Mouse (Mus musculus): ENCODE measurements around the gene Pdia5. TPM values are rescaled to one million over a fixed set of nuclear protein-coding genes. Genes with fewer than 3 reads are reported as not detected.

Pdia5 gene
- polyA plus RNA-seq, 1 experiment from 2014 or later, result 10.4 TPM

- 84% methylated on average over 8 of the region's 8 CpGs for WGBS
- Histone ChIP-seq H3K4me1 (no peaks in the 10 kb centered on the region), H3K27ac (no peak overlapping the region), H3K27me3 (no peaks in the 10 kb centered on the region), H3K4me3 (no peak overlapping the region), H3K36me3 (ENCODE audit: poor library complexity, severe bottlenecking) (no peaks in the 10 kb centered on the region), H3K9me3 (replicated peaks) (no peaks in the 10 kb centered on the region), H3K9ac (no peak overlapping the region), H3K4me2 (no peak overlapping the region)
- no peak for ATAC-seq
Observed at GRCm38 (mm10) chr16:35504266-35504665, 13.6 kb upstream of the Pdia5 start.

- Histone ChIP-seq H3K27me3 (no peaks in the 10 kb centered on the region), H3K4me2 (no peak overlapping the region), H3K4me1 (no peaks in the 10 kb centered on the region), H3K4me3 (no peak overlapping the region), H3K9me3 (replicated peaks) (no peaks in the 10 kb centered on the region), H3K27ac (no peak overlapping the region), H3K9ac (no peak overlapping the region), H3K36me3 (ENCODE audit: poor library complexity, severe bottlenecking) (no peaks in the 10 kb centered on the region)
- no peak for ATAC-seq
- 87% methylated on average over 11 of the region's 11 CpGs for WGBS
Observed at GRCm38 (mm10) chr16:35502456-35502855, 11.8 kb upstream of the Pdia5 start.

GRCm38 (mm10) chr16:35501106-35501760 lies 10.6 kb upstream of the Pdia5 start:
- H3K4me3 ChIP-seq, result no peak overlapping the region
- no peak overlapping the region for H3K27ac ChIP-seq
- no peak overlapping the region for H3K9ac ChIP-seq
- H3K36me3 ChIP-seq (ENCODE audit: poor library complexity, severe bottlenecking), result no peaks in the 10 kb centered on the region
- H3K4me2 ChIP-seq, result no peak overlapping the region
- H3K27me3 ChIP-seq, result no peaks in the 10 kb centered on the region
- H3K4me1 ChIP-seq, result no peaks in the 10 kb centered on the region
- no peaks in the 10 kb centered on the region for H3K9me3 ChIP-seq (replicated peaks)
- 82% methylated on average over 4 of the region's 4 CpGs for WGBS
- no peak for ATAC-seq

GRCm38 (mm10) chr16:35500342-35500741 lies 9.7 kb upstream of the Pdia5 start:
- ATAC-seq, result no peak
- no peaks in the 10 kb centered on the region for H3K4me1 ChIP-seq
- H3K27me3 ChIP-seq, result no peaks in the 10 kb centered on the region
- no peaks in the 10 kb centered on the region for H3K9me3 ChIP-seq (replicated peaks)
- no peaks in the 10 kb centered on the region for H3K36me3 ChIP-seq (ENCODE audit: poor library complexity, severe bottlenecking)
- H3K9ac ChIP-seq, result no peak overlapping the region
- H3K4me2 ChIP-seq, result no peak overlapping the region
- 81% methylated on average over 3 of the region's 3 CpGs for WGBS
- H3K4me3 ChIP-seq, result no peak overlapping the region
- H3K27ac ChIP-seq, result no peak overlapping the region

DNA sequence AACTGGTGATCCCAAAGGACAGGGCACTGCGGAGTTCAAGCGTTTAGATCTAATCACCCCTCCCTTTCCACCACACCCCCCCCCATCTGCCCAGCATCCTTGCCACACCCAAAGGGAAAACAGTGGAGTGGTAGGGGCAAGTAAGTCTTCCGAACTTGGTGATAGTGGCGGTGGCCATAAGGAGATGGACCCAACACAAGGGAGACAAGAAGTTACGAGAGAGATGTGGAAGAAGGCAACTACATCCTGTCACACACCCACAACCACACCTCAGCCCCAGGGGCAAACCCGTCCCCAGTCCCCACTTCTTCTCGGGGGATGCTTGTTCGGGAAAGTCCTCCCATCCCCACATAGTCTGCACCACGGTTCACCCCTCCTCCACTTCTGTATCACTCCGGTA lies 880 bp downstream of the Pdia5 start:
- peak overlapping the region; percentile 99 for H3K4me2 ChIP-seq
- 10% methylated on average over 10 of the region's 10 CpGs for WGBS
- peak overlapping the region; percentile 71 for H3K4me3 ChIP-seq
- no peak overlapping the region for H3K27ac ChIP-seq
- ATAC-seq, result no peak; the same call in 1 of the 2 replicates
- no peaks in the 10 kb centered on the region; the same call in 1 of the 2 replicates for H3K27me3 ChIP-seq
- H3K9ac ChIP-seq, result peak overlapping the region; percentile 74
- no peaks in the 10 kb centered on the region for H3K36me3 ChIP-seq (ENCODE audit: poor library complexity, severe bottlenecking)
- H3K9me3 ChIP-seq (replicated peaks), result no peaks in the 10 kb centered on the region
- peaks cover 14% of the 10 kb centered on the region for H3K4me1 ChIP-seq

DNA sequence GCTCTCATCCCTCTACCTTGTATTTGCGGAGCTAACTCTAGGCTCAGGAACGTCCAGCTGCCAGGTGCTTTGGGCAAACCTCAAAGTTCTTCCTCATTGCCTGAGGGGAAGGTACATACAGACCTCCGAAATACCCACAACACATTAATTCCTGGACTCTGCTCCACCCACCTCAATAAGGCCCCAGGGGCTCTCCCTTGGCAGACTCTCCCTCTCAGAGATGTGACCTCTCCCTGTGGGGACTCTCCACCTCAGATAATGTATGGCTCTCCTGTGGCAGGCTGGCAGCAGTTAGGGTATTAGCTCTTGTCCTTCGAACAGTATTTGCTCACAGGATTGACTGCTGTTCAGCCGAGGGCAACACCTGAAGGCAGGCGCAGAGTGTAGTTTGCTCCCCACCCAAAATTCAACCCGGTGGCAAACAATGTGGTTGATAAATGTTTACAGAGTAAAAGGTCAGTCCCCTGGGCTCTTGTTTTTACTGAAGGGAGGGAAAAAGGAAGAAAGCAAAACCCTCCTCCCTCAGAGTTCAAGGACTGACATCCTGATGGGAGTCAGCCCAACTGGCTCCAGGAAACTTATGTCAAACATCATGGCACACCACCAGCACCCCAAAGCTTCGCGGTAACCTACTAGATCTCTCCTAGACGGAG lies 1.5 kb downstream of the Pdia5 start:
- Histone ChIP-seq H3K36me3 (ENCODE audit: poor library complexity, severe bottlenecking) (no peaks in the 10 kb centered on the region), H3K4me3 (no peak overlapping the region), H3K27ac (no peak overlapping the region), H3K4me1 (peaks cover 20% of the 10 kb centered on the region), H3K9ac (0 out of 2 replicates have a peak overlapping the region, but pooled peaks have one; percentile 74), H3K27me3 (no peaks in the 10 kb centered on the region; the same call in 1 of the 2 replicates), H3K4me2 (peak overlapping the region; percentile 99), H3K9me3 (replicated peaks) (no peaks in the 10 kb centered on the region)
- 61% methylated on average over 10 of the region's 10 CpGs for WGBS
- no peak for ATAC-seq

GRCm38 (mm10) chr16:35487776-35488175 lies 2.9 kb downstream of the Pdia5 start:
- Histone ChIP-seq H3K9me3 (replicated peaks) (no peaks in the 10 kb centered on the region), H3K9ac (no peak overlapping the region), H3K27ac (no peak overlapping the region), H3K4me3 (no peak overlapping the region), H3K4me2 (no peak overlapping the region), H3K27me3 (no peaks in the 10 kb centered on the region; the same call in 1 of the 2 replicates), H3K36me3 (ENCODE audit: poor library complexity, severe bottlenecking) (no peaks in the 10 kb centered on the region), H3K4me1 (peaks cover 29% of the 10 kb centered on the region)
- 69% methylated on average over 4 of the region's 4 CpGs for WGBS
- ATAC-seq, result no peak

- no peak overlapping the region for H3K4me3 ChIP-seq
- no peaks in the 10 kb centered on the region for H3K36me3 ChIP-seq (ENCODE audit: poor library complexity, severe bottlenecking)
- peaks cover 29% of the 10 kb centered on the region for H3K4me1 ChIP-seq
- 54% methylated on average over 4 of the region's 4 CpGs for WGBS
- no peaks in the 10 kb centered on the region for H3K9me3 ChIP-seq (replicated peaks)
- H3K27me3 ChIP-seq, result no peaks in the 10 kb centered on the region; the same call in 1 of the 2 replicates
- H3K4me2 ChIP-seq, result no peak overlapping the region
- H3K27ac ChIP-seq, result no peak overlapping the region
- no peak for ATAC-seq
- H3K9ac ChIP-seq, result no peak overlapping the region
Observed at GRCm38 (mm10) chr16:35487056-35487455, 3.6 kb downstream of the Pdia5 start.

GRCm38 (mm10) chr16:35485711-35486110 lies 5.0 kb downstream of the Pdia5 start:
- Histone ChIP-seq H3K4me2 (no peak overlapping the region), H3K9ac (no peak overlapping the region), H3K27ac (no peak overlapping the region; the same call in 1 of the 2 replicates), H3K9me3 (replicated peaks) (no peaks in the 10 kb centered on the region), H3K27me3 (no peaks in the 10 kb centered on the region; the same call in 1 of the 2 replicates), H3K36me3 (ENCODE audit: poor library complexity, severe bottlenecking) (no peaks in the 10 kb centered on the region), H3K4me3 (no peak overlapping the region), H3K4me1 (peaks cover 29% of the 10 kb centered on the region)
- ATAC-seq, result no peak
- whole genome bisulfite sequencing, result 75% methylated on average over 9 of the region's 9 CpGs

- WGBS, result 64% methylated on average over 8 of the region's 8 CpGs
- H3K27ac ChIP-seq, result peak overlapping the region; percentile 60
- no peaks in the 10 kb centered on the region for H3K36me3 ChIP-seq (ENCODE audit: poor library complexity, severe bottlenecking)
- ATAC-seq, result 0 out of 2 replicates have a peak, but pooled peaks have one; percentile 11
- H3K4me3 ChIP-seq, result no peak overlapping the region
- H3K9ac ChIP-seq, result no peak overlapping the region
- H3K27me3 ChIP-seq, result no peaks in the 10 kb centered on the region; the same call in 1 of the 2 replicates
- no peaks in the 10 kb centered on the region for H3K9me3 ChIP-seq (replicated peaks)
- no peak overlapping the region for H3K4me2 ChIP-seq
- H3K4me1 ChIP-seq, result peaks cover 29% of the 10 kb centered on the region
Observed at GRCm38 (mm10) chr16:35484526-35485233, 6.0 kb downstream of the Pdia5 start.

GRCm38 (mm10) chr16:35484105-35484504 lies 6.6 kb downstream of the Pdia5 start:
- Histone ChIP-seq H3K36me3 (ENCODE audit: poor library complexity, severe bottlenecking) (no peaks in the 10 kb centered on the region), H3K9ac (no peak overlapping the region), H3K9me3 (replicated peaks) (no peaks in the 10 kb centered on the region), H3K4me2 (no peak overlapping the region), H3K27me3 (no peaks in the 10 kb centered on the region), H3K27ac (peak overlapping the region; percentile 60; the same call in 1 of the 2 replicates), H3K4me1 (peaks cover 32% of the 10 kb centered on the region), H3K4me3 (no peak overlapping the region)
- WGBS, result 11% methylated on average over 4 of the region's 4 CpGs
- ATAC-seq, result peak; percentile 39; the same call in 1 of the 2 replicates

GRCm38 (mm10) chr16:35479301-35479700 lies 11.4 kb downstream of the Pdia5 start:
- Histone ChIP-seq H3K9ac (no peak overlapping the region; the same call in 1 of the 2 replicates), H3K27ac (peak overlapping the region; percentile 54; the same call in 1 of the 2 replicates), H3K9me3 (replicated peaks) (no peaks in the 10 kb centered on the region), H3K36me3 (ENCODE audit: poor library complexity, severe bottlenecking) (no peaks in the 10 kb centered on the region), H3K4me3 (no peak overlapping the region), H3K4me1 (peaks cover 19% of the 10 kb centered on the region), H3K27me3 (no peaks in the 10 kb centered on the region), H3K4me2 (no peak overlapping the region)
- 36% methylated on average over 6 of the region's 6 CpGs for WGBS
- ATAC-seq, result 0 out of 2 replicates have a peak, but pooled peaks have one; percentile 4

Data from forebrain, embryonic 13.5 days (tissue).